Mouse (Mus musculus) forebrain, embryonic 14.5 days (tissue): ENCODE results near the gene Mas1. TPM values are rescaled to one million over a fixed set of nuclear protein-coding genes. Genes with fewer than 3 reads are reported as not detected.

Experiments used
- microRNA-seq: library from miRNA; unstranded; fragments of <30 nt; microRNA quantifications from one replicate; pipeline ENCODE4, GENCODE M21; 2016
- polyA plus RNA-seq: library from polyadenylated mRNA; unstranded; fragments of >200 nt; fragmentation: Nextera tagmentation; extraction: Ambion mirVana; gene quantifications from 2 replicates; pipeline ENCODE4 v1.2.1, GENCODE M21; 2014

The Mas1 gene
- polyA plus RNA-seq, 1 experiment from 2014 or later = not detected

Small RNAs within 50 kb of the gene (microRNA-seq; reads per million reads assigned to microRNA genes)
- not detected for gene Gm24085

Other genes with a start within 250 kb of the Mas1 start
- gene Slc22a1, start 192.3 kb downstream of the Mas1 start, polyA plus RNA-seq = not detected in 2 replicates
- 9.6 and 10.9 TPM in 2 replicates for gene Igf2r, start 98.5 kb downstream of the Mas1 start, polyA plus RNA-seq
- not detected in 2 replicates for gene Mrgprh, start 7.9 kb upstream of the Mas1 start, polyA plus RNA-seq
- gene Pnldc1, start 42.1 kb upstream of the Mas1 start, polyA plus RNA-seq = 1.5 and 2.2 TPM in 2 replicates
- gene Tcp1, start 47.6 kb upstream of the Mas1 start, polyA plus RNA-seq = 462 and 494 TPM in 2 replicates
- gene Mrpl18, start 48.2 kb upstream of the Mas1 start, polyA plus RNA-seq = 113 and 128 TPM in 2 replicates
- gene Acat3, start 72.5 kb upstream of the Mas1 start, polyA plus RNA-seq = 0.33 and 0.82 TPM in 2 replicates
- gene Acat2, start 92.6 kb upstream of the Mas1 start, polyA plus RNA-seq = 211 and 216 TPM in 2 replicates
- gene Wtap, start 126.0 kb upstream of the Mas1 start, polyA plus RNA-seq = 161 and 166 TPM in 2 replicates
- 147 and 155 TPM in 2 replicates for gene Sod2, start 138.7 kb upstream of the Mas1 start, polyA plus RNA-seq
- gene Gpr31b, start 184.2 kb upstream of the Mas1 start, polyA plus RNA-seq = 0.19 TPM in 1 of 2 replicates, not detected in the other
- gene Tcp10b, start 193.0 kb upstream of the Mas1 start, polyA plus RNA-seq = 0.08 and 0.12 TPM in 2 replicates